Mouse (Mus musculus) cortical plate, adult 2 months (tissue): ENCODE data around the gene Ust. TPM values are rescaled to one million over a fixed set of nuclear protein-coding genes. Genes with fewer than 3 reads are reported as not detected.

Experiments used
- H3K27ac ChIP-seq: fragments of 200-500 bp; 2 replicates; pipeline ENCODE4 v1.5.1; 2012; ENCODE audit warnings: low read length, control low read depth, inconsistent platforms; ENCODE audit not compliant: insufficient read depth
- H3K4me1 ChIP-seq: fragments of 200-500 bp; 2 replicates; pipeline ENCODE4 v1.6.1; 2011; ENCODE audit warnings: low read length; ENCODE audit not compliant: control insufficient read depth, insufficient read depth
- H3K4me3 ChIP-seq: fragments of 200-500 bp; 2 replicates; pipeline ENCODE4 v1.5.1; 2011; ENCODE audit warnings: mild to moderate bottlenecking, low read length, control low read depth; ENCODE audit not compliant: insufficient read depth
- CTCF ChIP-seq: fragments of 200-500 bp; IDR thresholded peaks from 2 replicates; pipeline ENCODE4 v1.5.1; 2011; ENCODE audit warnings: mild to moderate bottlenecking, control low read depth, low read length; ENCODE audit not compliant: insufficient read depth; ENCODE audit errors: extremely low read depth
- POLR2A ChIP-seq: fragments of 200-500 bp; IDR thresholded peaks from 2 replicates; pipeline ENCODE4 v1.6.1; 2011; ENCODE audit warnings: mild to moderate bottlenecking, low read length, control low read depth; ENCODE audit not compliant: insufficient read depth; ENCODE audit errors: extremely low read depth
- polyA plus RNA-seq: library from polyadenylated mRNA; depleted of rRNA; stranded (reverse); fragments of >200 nt; gene quantifications from 2 replicates; pipeline ENCODE4 v1.2.3, GENCODE M21; 2012

The Ust gene
- polyA plus RNA-seq, 1 experiment: 10.2 TPM

GRCm38 (mm10) chr10:8444052-8444451 is 74.6 kb downstream of the Ust start:
- Histone ChIP-seq H3K27ac (no peak overlapping the region), H3K4me1 (peaks cover 1% of the 10 kb centered on the region; the same call in 1 of the 2 replicates), H3K4me3 (no peak overlapping the region)
- TF ChIP-seq POLR2A (no peak), CTCF (no peak)

GRCm38 (mm10) chr10:8431857-8432256 is 86.8 kb downstream of the Ust start:
- Histone ChIP-seq H3K4me3 (no peak overlapping the region), H3K27ac (no peak overlapping the region), H3K4me1 (peaks cover 1% of the 10 kb centered on the region)
- no peak for TF ChIP-seq CTCF
- TF ChIP-seq POLR2A: no peak

DNA sequence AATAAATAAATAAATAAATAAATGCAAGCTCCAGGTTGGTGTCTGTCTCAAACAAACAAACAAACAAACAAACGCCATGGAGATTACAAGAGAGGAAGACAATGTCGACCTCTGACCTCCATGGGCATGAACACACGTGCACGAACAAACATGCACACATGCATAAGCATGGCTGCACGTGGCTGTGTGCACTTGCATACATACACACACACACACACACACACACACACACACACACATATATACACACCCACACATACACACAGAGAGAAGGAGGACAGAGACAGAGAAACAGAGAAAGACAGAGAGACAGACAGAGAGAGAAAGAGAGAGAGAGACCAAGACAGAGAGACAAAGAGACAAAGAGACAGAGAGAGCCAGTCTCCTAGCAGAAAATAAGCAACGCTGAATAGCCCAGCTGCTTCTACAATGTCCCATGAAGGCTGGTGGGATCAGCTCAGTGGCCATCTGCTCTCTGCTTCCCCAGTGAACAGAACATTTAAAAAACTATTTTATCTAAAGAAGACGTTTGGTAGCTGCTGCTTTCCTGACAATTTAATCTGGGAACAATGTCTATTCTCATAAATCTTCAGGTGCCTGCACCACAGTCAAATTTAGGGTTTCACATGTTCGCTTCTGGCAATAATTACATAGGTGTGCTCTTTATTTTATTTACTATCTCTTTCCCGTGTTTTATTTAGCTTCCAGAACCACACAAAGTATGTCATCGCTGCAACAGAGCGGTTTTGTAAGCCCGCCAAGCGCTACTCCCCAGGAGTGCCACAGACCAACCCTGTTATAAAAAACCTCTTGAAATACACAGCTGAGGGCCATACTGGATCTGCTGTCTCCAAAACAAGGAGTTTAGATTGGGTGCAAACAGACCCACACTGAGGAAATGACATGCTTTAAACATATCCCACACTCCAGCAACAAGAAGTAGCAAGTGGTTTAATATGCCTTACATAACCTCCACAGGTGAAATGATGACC is 89.5 kb downstream of the Ust start:
- peaks cover 1% of the 10 kb centered on the region for H3K4me1 ChIP-seq
- no peak for TF ChIP-seq CTCF
- TF ChIP-seq POLR2A: no peak
- no peak overlapping the region for H3K4me3 ChIP-seq
- no peak overlapping the region for H3K27ac ChIP-seq

DNA sequence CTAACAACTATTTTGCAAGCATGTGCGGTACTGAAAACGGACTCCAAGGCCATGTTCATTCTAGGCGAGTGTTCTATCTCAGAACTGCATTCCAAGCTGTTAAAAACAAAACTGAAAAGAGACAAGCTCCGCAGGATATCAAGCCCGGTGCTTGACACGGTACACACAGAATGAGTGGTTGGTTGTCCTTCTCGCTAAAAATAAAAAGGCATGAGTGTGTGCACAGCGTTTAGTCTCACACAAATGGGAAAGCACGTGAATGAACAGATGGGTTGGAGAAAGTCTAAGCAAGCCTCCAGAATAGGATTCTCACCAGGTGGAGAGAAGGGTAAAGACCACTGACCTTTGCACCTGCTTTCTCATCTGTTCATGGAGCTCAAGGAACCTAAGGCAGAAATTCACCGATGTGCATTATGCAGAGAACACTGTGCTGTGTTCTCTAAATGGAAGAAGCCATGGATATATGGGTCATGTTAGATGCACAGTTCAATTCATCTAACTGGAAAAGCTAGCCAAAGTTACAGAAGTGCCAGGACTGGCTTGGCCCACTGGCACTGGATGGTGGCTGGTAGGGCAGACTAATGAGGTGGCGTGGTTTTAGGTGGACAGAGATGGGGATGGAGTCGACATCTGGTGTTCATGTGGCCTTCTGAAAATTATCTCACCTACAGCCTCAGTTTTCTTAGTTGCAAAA is 90.8 kb downstream of the Ust start:
- no peak overlapping the region for H3K27ac ChIP-seq
- peaks cover 1% of the 10 kb centered on the region for H3K4me1 ChIP-seq

DNA sequence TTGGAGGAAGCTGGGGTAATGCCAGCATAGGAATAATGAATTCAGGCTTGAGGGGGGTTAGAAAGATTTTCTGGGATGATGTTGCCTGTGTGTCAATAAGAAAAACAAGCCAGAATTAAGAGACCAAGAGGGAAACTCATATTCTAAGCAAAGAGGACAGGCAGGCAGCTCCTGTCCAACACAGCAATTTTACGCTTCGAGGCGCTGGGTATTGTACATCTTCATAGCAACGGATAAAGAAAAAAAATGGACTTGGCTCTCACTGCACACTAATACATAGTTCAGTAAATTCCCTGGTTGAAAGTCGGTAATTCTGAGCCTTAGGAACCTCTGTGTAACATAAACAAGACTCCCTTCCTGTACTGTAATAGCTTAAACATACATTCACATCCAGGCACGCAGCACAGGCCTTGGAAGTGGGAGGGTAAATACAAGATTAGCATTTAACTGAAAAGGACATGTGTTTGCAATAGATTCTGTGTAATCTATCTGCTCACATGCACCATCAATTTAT is 99.1 kb downstream of the Ust start:
- TF ChIP-seq CTCF (no peak), POLR2A (no peak)
- Histone ChIP-seq H3K27ac (no peak overlapping the region), H3K4me1 (peaks cover 2% of the 10 kb centered on the region; the same call in 1 of the 2 replicates), H3K4me3 (no peak overlapping the region)

More for the DNA sequence above, 90.8 kb downstream of the Ust start:
- TF ChIP-seq POLR2A (no peak), CTCF (no peak)
- H3K4me3 ChIP-seq: no peak overlapping the region

- no peak overlapping the region for H3K27ac ChIP-seq
- TF ChIP-seq POLR2A (no peak), CTCF (no peak)
- no peak overlapping the region for H3K4me3 ChIP-seq
- H3K4me1 ChIP-seq: peaks cover 2% of the 10 kb centered on the region; the same call in 1 of the 2 replicates
Observed at GRCm38 (mm10) chr10:8415474-8415873, 103.2 kb downstream of the Ust start.

GRCm38 (mm10) chr10:8415036-8415435 is 103.6 kb downstream of the Ust start:
- Histone ChIP-seq H3K4me1 (peaks cover 2% of the 10 kb centered on the region; the same call in 1 of the 2 replicates), H3K4me3 (no peak overlapping the region), H3K27ac (no peak overlapping the region)
- no peak for TF ChIP-seq CTCF
- TF ChIP-seq POLR2A: no peak

DNA sequence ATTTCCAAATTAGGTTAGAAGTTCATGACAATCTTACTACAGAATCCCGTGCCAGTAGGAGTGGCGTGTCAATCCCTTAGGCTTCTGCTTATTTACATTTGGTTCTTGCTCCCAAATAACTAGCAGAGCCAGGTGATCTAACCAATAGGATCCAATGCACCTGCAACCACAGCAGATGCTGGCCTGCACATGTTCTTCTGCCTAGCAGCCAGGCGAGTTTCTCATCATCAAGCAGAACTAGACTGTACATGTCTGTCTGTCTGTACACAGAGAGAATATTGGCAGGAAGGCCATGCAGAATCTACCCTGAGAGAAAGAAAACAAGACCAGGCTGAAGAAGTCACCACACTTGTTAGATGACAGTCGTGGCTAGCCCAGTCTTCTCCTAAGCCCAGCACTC is 113.5 kb downstream of the Ust start:
- TF ChIP-seq POLR2A (no peak), CTCF (no peak)
- Histone ChIP-seq H3K27ac (no peak overlapping the region), H3K4me1 (no peaks in the 10 kb centered on the region), H3K4me3 (no peak overlapping the region)

- Histone ChIP-seq H3K4me3 (no peak overlapping the region), H3K4me1 (no peaks in the 10 kb centered on the region), H3K27ac (no peak overlapping the region)
- TF ChIP-seq POLR2A: no peak
Observed at GRCm38 (mm10) chr10:8392226-8392625, 126.4 kb downstream of the Ust start.

- no peaks in the 10 kb centered on the region for H3K4me1 ChIP-seq
- TF ChIP-seq CTCF: no peak
- H3K27ac ChIP-seq: no peak overlapping the region
- H3K4me3 ChIP-seq: no peak overlapping the region
Observed at GRCm38 (mm10) chr10:8391264-8391748, 127.3 kb downstream of the Ust start.
